Mouse (Mus musculus) ovary, adult 18-20 months (tissue): Measurements from ENCODE around the gene Ccdc105.

ENCODE experiments used
- DNase-seq: peaks from one replicate; pipeline ENCODE4 v3.0.0; 2022; ENCODE audit warnings: low spot score, mixed read lengths

Ccdc105 gene

DNA sequence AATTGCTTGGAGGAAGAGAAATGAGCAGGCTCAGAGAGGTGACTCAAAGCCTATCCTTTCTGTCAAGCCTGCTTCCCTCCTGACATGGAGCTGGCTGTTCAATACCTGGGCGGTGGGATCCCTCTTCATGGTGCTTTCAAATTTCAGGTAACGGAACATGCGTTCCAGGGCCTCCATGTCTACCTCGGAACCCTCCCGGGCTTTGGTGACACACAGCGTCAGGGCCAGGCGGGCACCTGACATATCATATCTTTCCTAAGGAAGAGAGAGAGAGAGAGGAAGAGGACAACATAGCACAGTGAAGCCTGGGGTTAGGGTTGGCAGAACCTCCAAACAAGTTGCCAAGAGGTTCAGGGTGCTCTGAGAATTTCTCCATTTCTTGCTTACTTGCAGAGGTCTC lies 37.7 kb downstream of the Ccdc105 start:
- DNase-seq: no peak

DNA sequence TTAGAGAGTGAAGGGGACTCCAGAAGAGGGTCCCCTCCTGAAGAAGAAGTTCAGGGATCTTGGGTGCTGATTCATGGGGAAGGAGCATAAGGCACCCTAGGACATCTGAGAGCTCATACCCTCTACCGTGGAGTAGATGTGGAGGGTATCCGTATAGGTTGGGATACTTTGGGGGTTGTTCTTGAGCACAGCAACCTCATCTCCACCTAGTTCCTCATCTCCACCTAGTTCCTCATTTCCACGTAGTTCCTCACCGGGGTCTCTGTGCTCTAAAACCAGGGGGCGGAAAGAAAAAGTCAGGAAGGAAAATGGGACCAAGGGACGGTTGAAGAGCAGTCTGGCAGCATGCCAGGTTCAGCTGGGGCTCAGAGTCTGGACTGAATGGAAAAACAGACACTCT lies 38.7 kb downstream of the Ccdc105 start:
- DNase-seq: no peak

DNA sequence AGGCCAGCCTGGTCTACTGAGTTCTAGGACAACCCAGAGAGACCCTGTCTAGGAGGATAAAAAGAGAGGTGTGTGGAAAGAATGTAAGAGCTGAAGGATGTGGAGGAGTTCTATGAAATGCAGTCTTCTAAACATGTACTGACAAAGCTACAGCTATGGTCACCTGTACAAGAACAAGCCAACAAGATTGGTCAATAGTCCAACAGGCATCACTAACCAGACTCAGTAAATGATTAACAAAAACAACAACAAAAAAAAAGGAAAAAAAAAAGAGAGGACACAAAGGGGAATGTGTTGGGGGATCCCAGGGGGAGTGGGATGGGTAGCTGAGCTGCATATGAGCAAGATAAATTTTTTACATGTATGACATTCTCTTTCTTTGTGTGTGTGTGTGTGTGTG lies 42.2 kb downstream of the Ccdc105 start:
- no peak for DNase-seq

DNA sequence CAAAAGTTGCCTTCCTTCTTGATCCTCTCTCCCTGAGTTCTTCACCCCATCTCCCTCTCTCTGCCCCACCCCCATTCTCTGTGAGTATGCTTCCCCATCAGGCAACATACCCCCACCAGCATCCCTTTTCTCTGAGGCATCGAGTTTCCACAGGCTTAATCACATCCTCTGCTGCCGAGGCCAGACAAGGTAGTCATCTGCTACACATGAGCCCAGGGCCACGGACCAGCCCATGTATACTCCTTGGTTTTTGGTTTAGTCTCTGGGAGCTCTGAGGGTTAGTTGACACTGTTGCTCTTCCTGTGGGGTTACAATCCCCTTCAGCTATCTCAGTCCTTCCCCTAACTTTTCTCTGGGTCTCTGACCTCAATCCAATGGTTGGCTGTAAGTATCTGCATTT lies 52.0 kb downstream of the Ccdc105 start:
- DNase-seq: no peak
